Mouse (Mus musculus): ENCODE data around the gene Qrich1. TPM values are rescaled to one million over a fixed set of nuclear protein-coding genes. Genes with fewer than 3 reads are reported as not detected.

The Qrich1 gene
- 134 and 137 TPM in 2 replicates for polyA plus RNA-seq (2015; fragmentation: Nextera tagmentation; extraction: Ambion mirVana)

DNA sequence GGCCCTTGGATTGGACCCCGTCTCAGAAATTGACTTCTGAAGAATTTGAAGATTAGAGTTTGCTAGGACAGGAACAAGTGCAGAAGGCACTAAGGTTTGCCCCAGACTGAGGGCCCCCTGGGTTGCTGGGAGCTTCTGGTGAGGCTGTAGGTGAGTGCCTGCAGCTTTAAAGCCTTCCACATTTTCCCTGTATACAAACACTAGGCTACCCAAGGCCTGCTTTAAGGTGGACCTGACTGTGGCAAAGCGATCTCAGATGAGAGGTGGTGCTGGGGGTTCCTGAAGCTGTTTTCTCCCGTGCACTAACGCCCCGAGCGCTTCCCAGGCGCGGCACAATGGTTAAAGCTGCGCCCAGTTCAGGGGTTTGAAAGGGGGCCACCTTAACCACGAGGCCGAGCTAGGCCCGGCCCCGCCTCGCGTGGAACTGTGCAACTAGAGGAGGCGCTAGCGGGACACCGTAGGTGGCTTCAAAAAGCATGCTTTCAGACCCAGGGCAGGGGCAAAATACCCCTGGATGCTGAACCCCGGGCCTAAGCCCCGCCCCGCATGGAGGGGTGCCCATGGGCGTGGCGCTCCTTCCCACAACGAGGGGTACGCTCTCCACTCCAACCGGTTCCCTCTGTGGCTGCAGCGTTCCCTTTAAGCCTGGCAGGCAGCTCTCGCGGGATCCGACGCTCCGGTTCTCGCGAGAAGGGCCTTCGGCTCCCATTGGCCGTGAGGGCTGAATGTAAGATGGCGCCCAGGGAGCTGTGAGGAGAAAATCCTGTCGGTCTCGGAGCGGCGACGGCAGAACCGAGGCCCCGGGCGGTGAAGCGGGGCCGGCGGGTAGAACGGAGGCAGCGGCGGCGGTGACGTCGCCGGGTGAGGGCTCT is at the start of gene Qrich1:
Qrich1 (plus strand) TSS at position 427 of the 872 bp plus-strand sequence.
- Histone ChIP-seq H3K27ac (peak within 1 kb of the TSS; percentile 98), H3K9ac (peak within 1 kb of the TSS; percentile 96), H3K4me3 (peak within 1 kb of the TSS; percentile 90), H3K36me3 (peaks cover 53% of the 10 kb centered on the region), H3K4me1 (peaks cover 22% of the 10 kb centered on the region), H3K4me2 (replicated peaks) (peak within 1 kb of the TSS; percentile 75), H3K9me3 (no peaks in the 10 kb centered on the region), H3K27me3 (no peaks in the 10 kb centered on the region)
- ATAC-seq (ENCODE audit: low FRiP score, low read depth) = peak; percentile 96
- WGBS = 2% methylated on average over 54 of the region's 55 CpGs

DNA sequence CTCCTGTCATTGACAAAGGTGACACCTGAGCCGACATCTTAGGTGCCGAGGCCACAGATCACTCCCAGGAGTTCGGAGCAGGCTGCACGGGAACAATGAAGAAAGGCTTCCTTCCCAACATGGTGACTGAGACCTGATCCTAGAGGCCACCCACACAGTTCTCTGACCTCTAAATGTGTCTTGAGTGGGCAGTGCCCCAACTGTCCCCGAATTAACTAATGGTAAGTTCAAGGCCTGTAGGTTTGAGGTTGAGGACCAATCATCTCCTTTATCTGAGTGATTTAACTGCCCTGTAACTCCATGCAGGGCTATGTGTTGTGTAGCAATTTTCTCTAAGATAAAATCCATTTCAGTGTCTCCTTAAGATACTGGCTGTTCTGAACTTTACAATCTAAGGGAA is 47.2 kb upstream of the Qrich1 start:
- WGBS = 68% methylated on average over 5 of the region's 5 CpGs
- no peak overlapping the region for H3K4me3 ChIP-seq
- no peaks in the 10 kb centered on the region for H3K4me1 ChIP-seq
- no peak overlapping the region for H3K27ac ChIP-seq
- no peak for ATAC-seq (ENCODE audit: low FRiP score, low read depth)
- H3K9ac ChIP-seq = no peak overlapping the region
- H3K27me3 ChIP-seq = no peaks in the 10 kb centered on the region
- H3K36me3 ChIP-seq = peaks cover 35% of the 10 kb centered on the region
- 0 out of 2 replicates have a peak, but pooled peaks cover 5% of the 10 kb centered on the region for H3K9me3 ChIP-seq
- no peak overlapping the region for H3K4me2 ChIP-seq (replicated peaks)

DNA sequence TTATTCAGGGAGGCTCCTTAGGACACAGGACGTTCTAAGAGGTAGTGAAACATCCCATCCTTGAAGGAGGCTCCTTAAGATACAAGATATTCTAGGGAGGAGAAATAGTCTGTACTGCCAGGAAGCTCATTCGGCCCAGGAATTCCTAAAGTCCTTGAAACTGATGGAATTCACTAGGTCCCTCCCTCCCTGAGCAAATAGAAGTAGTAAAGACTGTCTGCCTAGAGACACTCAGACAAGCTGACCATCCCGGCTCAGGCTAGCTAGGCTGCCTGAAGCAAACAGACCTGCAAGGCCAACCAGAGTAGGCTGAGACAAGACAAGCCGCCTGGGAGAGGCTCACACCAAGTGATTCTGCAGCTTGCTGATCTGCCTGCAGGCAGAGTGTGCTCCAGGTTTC is 46.8 kb upstream of the Qrich1 start:
- ATAC-seq (ENCODE audit: low FRiP score, low read depth) = no peak
- Histone ChIP-seq H3K4me3 (no peak overlapping the region), H3K27ac (no peak overlapping the region), H3K9ac (no peak overlapping the region), H3K4me2 (replicated peaks) (no peak overlapping the region), H3K36me3 (peaks cover 31% of the 10 kb centered on the region), H3K27me3 (no peaks in the 10 kb centered on the region), H3K9me3 (0 out of 2 replicates have a peak, but pooled peaks cover 5% of the 10 kb centered on the region), H3K4me1 (no peaks in the 10 kb centered on the region)
- 76% methylated on average over 4 of the region's 4 CpGs for WGBS

DNA sequence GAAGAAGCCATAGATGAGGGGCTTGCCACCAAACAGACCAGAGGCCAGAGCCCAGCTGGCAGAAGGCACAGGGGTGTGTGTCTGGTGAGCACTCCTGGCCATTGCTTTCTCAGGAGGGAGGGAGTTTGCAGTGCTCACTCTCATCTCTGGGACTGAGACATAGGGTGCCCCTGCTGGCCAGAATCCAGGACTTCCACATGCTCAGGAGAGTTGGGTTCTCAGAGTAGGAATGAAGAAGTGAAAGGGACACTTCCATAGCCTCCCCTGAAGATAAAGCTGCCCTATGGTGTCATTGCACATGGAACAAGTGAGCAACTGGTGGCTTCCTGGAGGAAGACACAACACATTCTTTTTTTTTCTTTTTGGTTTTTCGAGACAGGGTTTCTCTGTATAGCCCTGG is 42.1 kb upstream of the Qrich1 start:
- WGBS = 43% methylated on average over 1 of the region's 1 CpGs
- Histone ChIP-seq H3K4me2 (replicated peaks) (no peak overlapping the region), H3K27ac (no peak overlapping the region), H3K9ac (no peak overlapping the region), H3K36me3 (no peaks in the 10 kb centered on the region), H3K4me1 (peaks cover 7% of the 10 kb centered on the region), H3K9me3 (no peaks in the 10 kb centered on the region), H3K4me3 (no peak overlapping the region), H3K27me3 (no peaks in the 10 kb centered on the region)
- ATAC-seq (ENCODE audit: low FRiP score, low read depth) = no peak

DNA sequence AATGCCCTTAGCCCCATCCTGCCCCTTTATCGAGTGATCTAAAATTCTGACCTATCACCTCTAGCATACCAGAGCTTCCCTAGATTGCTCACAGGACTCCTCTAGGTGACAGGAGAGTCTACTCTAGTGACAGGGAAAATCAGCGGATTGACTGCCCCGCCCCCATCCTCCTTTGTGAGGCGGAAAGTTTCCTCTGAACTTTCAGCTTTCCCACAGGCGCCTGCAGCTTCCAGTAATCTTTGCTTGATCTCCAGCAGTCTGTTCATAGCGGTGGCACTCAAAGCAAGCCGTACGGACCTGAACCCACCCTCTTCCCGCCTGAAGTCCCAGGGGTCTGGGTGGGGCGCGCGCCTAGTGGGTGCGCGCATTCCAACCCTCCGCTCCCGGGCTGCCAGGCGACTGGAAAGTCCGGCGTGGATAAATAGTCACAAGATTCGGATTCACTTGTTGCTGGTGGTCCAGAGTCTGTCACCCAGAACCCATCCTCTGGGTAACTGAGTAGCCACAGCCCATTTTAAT is 37.9 kb upstream of the Qrich1 start:
- Histone ChIP-seq H3K27me3 (no peaks in the 10 kb centered on the region), H3K9me3 (no peaks in the 10 kb centered on the region), H3K4me2 (replicated peaks) (peak overlapping the region; percentile 98), H3K36me3 (peaks cover 28% of the 10 kb centered on the region), H3K4me1 (peaks cover 24% of the 10 kb centered on the region), H3K4me3 (peak overlapping the region; percentile 50), H3K9ac (peak overlapping the region; percentile 72), H3K27ac (peak overlapping the region; percentile 81)
- peak; percentile 77; the same call in 1 of the 2 replicates for ATAC-seq (ENCODE audit: low FRiP score, low read depth)
- under 1% methylated on average over 20 of the region's 20 CpGs for WGBS

DNA sequence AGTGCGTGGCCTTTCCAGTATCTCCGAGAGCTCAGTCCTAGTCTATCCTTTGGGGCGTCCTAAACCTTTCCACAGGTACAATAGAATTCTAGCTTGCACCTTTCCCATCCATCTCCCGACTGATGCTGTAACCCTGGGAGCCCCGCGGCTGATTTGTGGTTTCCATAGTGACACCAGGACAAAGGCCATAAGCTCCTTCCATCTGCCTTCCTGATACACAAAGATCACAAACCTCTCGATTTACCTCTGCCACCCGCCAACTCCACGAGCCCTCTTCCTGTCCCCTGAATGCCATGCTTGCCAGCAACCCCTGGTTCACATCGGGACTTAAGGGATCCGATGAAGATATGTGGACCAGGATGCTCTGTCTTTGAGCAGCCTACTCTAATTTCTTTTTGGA is 37.4 kb upstream of the Qrich1 start:
- Histone ChIP-seq H3K27ac (peak overlapping the region; percentile 81), H3K4me2 (replicated peaks) (peak overlapping the region; percentile 98), H3K4me1 (peaks cover 24% of the 10 kb centered on the region), H3K9me3 (no peaks in the 10 kb centered on the region), H3K9ac (peak overlapping the region; percentile 72; the same call in 1 of the 2 replicates), H3K36me3 (peaks cover 33% of the 10 kb centered on the region), H3K27me3 (no peaks in the 10 kb centered on the region), H3K4me3 (peak overlapping the region; percentile 73)
- peak; percentile 0; the same call in 1 of the 2 replicates for ATAC-seq (ENCODE audit: low FRiP score, low read depth)
- WGBS = 42% methylated on average over 11 of the region's 11 CpGs

DNA sequence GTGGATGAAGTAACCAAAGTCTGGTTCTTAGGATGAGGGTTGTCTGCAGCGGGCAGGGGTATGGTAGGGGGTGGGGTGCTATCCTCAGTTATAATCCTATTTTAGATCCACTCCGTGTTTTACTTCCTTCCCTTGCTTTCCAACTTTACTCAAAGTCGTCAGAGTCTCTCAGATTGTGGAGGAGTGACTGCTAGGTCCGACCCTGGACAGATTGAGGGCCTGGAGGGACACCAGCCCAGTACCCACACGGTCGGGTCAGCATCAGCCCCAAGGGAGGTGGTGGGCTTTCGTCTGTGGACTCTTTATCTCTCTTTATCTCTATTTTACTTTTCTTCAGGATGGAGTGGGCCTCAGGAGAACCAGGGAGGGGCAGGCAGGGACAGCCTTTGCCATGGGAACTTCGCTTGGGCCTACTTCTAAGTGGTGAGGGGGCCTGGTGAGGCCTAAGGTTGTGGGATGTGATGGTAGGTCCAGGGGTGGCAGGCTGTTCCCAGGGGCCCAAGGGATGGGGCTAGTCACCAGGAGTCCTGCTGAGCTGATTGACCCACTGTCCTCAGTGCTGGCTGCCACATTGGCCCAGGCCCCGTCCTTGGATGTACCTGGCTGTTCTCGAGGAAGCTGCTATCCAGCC is 36.8 kb upstream of the Qrich1 start, which contains the start of gene Lamb2:
Lamb2 (plus strand) TSS at position 16 of the 631 bp plus-strand sequence.
- 9% methylated on average over 10 of the region's 10 CpGs for WGBS
- Histone ChIP-seq H3K27ac (peak within 1 kb of the TSS; percentile 81), H3K4me3 (peak within 1 kb of the TSS; percentile 73), H3K9ac (peak within 1 kb of the TSS; percentile 89), H3K27me3 (no peaks in the 10 kb centered on the region), H3K4me1 (peaks cover 24% of the 10 kb centered on the region), H3K36me3 (peaks cover 38% of the 10 kb centered on the region), H3K9me3 (no peaks in the 10 kb centered on the region), H3K4me2 (replicated peaks) (peak within 1 kb of the TSS; percentile 98)
- ATAC-seq (ENCODE audit: low FRiP score, low read depth) = peak; percentile 55; the same call in 1 of the 2 replicates

DNA sequence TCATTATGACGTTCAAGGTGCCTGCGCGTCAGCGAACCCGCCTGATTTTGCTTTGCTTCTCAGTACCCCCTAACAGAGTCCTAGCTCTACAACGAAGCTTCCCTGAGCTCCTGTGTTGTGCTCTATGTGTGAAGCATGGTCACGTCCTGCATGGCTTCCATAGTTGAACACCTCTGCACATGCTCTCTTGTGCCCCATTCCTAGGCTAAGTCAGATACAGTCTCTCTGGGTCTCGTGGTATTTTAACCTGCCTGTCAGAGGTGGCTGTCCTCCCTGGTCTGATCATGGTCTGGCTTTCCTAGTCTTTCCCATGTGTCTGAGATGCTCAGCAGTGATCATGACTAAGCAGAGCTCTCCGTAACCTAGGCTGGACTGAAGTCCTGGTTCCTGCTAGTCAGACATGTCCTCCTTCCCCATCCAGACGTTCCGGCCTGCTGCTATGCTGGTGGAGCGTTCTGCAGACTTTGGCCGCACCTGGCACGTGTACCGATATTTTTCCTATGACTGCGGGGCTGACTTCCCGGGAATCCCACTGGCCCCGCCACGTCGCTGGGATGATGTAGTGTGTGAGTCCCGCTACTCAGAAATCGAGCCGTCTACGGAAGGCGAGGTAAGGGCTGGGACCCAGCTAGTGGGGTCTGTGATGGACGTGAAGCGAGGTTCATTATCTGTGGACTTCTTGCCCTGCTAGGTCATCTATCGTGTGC is 35.6 kb upstream of the Qrich1 start:
- H3K36me3 ChIP-seq = peaks cover 49% of the 10 kb centered on the region
- peak overlapping the region; percentile 89 for H3K9ac ChIP-seq
- 90% methylated on average over 28 of the region's 28 CpGs for WGBS
- H3K4me2 ChIP-seq (replicated peaks) = peak overlapping the region; percentile 98
- no peaks in the 10 kb centered on the region for H3K9me3 ChIP-seq
- no peaks in the 10 kb centered on the region for H3K27me3 ChIP-seq
- peak overlapping the region; percentile 73; the same call in 1 of the 2 replicates for H3K4me3 ChIP-seq
- no peak overlapping the region for H3K27ac ChIP-seq
- ATAC-seq (ENCODE audit: low FRiP score, low read depth) = no peak
- H3K4me1 ChIP-seq = peaks cover 24% of the 10 kb centered on the region

DNA sequence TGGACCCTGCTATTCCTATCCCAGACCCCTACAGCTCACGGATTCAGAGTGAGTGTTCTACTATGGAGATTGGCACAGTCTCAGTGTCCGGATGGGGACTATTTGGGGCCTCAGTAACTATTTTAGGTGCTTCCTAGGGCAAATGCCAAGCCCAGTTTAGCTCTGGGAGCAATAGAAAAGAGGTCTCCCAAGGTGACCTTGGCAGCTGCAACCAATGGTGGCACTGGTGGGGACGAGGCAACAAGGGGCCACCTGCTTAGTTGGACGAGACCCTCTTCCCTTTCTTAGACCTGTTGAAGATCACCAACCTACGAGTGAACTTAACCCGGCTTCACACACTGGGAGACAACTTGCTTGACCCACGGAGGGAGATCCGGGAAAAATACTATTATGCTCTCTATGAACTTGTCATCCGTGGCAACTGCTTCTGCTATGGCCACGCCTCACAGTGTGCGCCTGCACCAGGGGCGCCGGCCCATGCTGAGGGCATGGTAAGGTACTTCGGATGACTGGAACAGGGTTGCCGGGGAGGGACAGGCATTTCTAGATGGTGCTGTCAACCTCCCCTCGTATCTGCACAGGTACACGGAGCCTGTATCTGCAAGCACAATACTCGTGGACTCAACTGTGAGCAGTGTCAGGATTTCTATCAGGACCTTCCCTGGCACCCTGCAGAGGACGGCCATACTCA is 34.9 kb upstream of the Qrich1 start:
- Histone ChIP-seq H3K9me3 (no peaks in the 10 kb centered on the region), H3K9ac (peak overlapping the region; percentile 89; the same call in 1 of the 2 replicates), H3K27me3 (no peaks in the 10 kb centered on the region), H3K36me3 (peaks cover 56% of the 10 kb centered on the region), H3K4me2 (replicated peaks) (no peak overlapping the region), H3K4me1 (peaks cover 24% of the 10 kb centered on the region), H3K4me3 (no peak overlapping the region), H3K27ac (no peak overlapping the region)
- 92% methylated on average over 19 of the region's 19 CpGs for WGBS
- ATAC-seq (ENCODE audit: low FRiP score, low read depth) = no peak

DNA sequence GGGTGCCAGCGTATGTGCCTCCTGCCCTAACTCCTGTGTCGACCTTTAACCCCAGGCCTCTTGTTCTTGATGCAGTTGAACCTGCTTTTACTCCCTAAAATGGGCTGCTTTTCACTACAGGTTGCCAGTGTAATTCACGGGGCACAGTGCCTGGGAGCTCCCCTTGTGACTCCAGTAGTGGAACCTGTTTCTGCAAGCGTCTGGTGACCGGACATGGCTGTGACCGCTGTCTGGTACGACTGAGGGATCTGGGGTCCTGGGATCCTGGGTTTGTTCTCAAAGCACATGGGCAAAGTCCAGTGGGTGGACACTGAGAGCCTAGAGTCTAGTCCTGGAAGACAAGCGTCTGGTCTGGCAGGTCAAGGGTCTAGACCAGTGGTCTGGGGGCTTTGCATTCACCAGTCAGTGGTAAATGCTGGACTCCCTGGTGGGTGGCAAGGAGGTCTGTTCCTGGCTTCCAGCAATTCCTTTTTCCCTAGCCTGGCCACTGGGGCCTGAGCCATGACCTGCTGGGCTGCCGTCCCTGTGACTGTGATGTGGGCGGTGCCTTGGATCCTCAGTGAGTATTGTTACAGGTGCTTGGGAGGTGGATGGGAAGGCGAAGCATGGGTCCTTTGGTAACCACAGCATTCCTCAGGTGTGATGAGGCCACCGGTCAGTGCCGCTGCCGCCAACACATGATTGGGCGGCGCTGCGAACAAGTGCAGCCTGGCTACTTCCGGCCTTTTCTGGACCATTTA is 33.4 kb upstream of the Qrich1 start:
- no peak overlapping the region for H3K4me2 ChIP-seq (replicated peaks)
- 0 out of 2 replicates have a peak overlapping the region, but pooled peaks have one; percentile 8 for H3K9ac ChIP-seq
- no peaks in the 10 kb centered on the region for H3K27me3 ChIP-seq
- peaks cover 24% of the 10 kb centered on the region for H3K4me1 ChIP-seq
- 92% methylated on average over 18 of the region's 18 CpGs for WGBS
- H3K36me3 ChIP-seq = peaks cover 71% of the 10 kb centered on the region
- H3K4me3 ChIP-seq = no peak overlapping the region
- ATAC-seq (ENCODE audit: low FRiP score, low read depth) = no peak
- H3K27ac ChIP-seq = no peak overlapping the region
- no peaks in the 10 kb centered on the region for H3K9me3 ChIP-seq
